Mouse (Mus musculus) embryo, embryonic 11 days (tissue): ENCODE data around the gene Plekhh2.
A peak's percentile ranks its signal among the peaks of the same experiment; 100 is the strongest.

Source experiments
- DNase-seq: peaks from one replicate; pipeline ENCODE4 v3.0.0-alpha.2; 2015

Plekhh2 gene

GRCm38 (mm10) chr17:84646477-84646876 is 134.8 kb downstream of the Plekhh2 start:
- DNase-seq: no peak

- no peak for DNase-seq
Measured at GRCm38 (mm10) chr17:84647630-84648029, 135.9 kb downstream of the Plekhh2 start.

- no peak for DNase-seq
Measured at GRCm38 (mm10) chr17:84650302-84651017, 138.8 kb downstream of the Plekhh2 start.

GRCm38 (mm10) chr17:84653544-84653943 is 141.8 kb downstream of the Plekhh2 start:
- no peak for DNase-seq

- DNase-seq: no peak
Measured at GRCm38 (mm10) chr17:84656205-84656604, 144.5 kb downstream of the Plekhh2 start.

- DNase-seq: peak; percentile 55
Measured at GRCm38 (mm10) chr17:84656653-84657421, 145.1 kb downstream of the Plekhh2 start.

- DNase-seq: no peak
Measured at GRCm38 (mm10) chr17:84657422-84657732, 145.7 kb downstream of the Plekhh2 start.

GRCm38 (mm10) chr17:84657782-84658181 is 146.1 kb downstream of the Plekhh2 start:
- peak; percentile 66 for DNase-seq

- peak; percentile 68 for DNase-seq
Measured at GRCm38 (mm10) chr17:84658195-84658594, 146.5 kb downstream of the Plekhh2 start.

GRCm38 (mm10) chr17:84658951-84659350 is 147.3 kb downstream of the Plekhh2 start:
- no peak for DNase-seq

- DNase-seq: no peak
Measured at GRCm38 (mm10) chr17:84665053-84665452, 153.4 kb downstream of the Plekhh2 start.

- DNase-seq: peak; percentile 34
Measured at GRCm38 (mm10) chr17:84665691-84666090, 154.0 kb downstream of the Plekhh2 start.

- no peak for DNase-seq
Measured at GRCm38 (mm10) chr17:84667848-84668247, 156.2 kb downstream of the Plekhh2 start.
